In the genomic region with DNA sequence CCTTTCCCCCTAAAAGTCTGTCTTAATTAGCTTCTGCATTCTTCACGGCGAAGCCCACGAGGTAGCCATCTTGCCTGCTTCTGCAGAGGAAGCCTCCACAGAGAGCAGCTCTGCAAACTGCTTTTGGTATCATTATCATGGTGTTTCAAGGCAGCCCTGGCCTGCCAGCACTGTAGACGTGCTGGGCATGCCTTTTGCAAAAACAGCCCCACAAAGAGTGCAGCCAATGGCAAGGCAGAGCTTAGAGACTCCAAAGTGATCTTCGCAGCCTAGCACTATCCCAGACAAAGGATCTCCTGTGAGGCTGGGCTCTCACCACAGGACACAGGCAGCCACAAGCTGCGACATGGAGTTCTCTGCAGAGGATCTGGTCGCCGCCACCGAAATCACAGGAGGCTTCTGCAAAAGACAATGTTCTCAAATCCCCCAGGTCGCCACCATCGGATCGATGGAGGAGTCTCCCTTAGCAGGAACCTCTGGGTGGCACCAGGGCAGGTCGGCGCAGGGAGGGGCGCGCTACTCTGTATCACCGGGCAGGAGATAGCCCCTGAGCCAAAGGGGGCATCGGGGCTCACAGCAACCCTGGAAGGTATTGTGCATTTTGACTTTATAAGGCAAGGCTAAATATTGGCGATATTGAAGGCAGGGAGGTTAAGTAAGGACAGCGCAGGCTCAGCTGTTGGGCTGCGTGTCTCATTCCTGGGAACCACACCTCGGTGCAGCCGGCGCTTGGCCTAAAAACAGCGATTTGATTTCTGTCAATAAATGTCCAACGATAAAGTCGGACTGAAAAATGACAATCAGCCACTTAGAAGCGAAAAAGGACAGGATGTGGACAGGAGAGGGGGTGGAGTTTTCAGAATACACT, we compare ENCODE assay signal across 7 mouse cellular contexts. TPM values are rescaled to one million over a fixed set of nuclear protein-coding genes. Genes with fewer than 3 reads are reported as not detected.
DNase-seq lines count a peak whose midpoint lies in the region; ATAC-seq and TF ChIP-seq lines count a peak whose summit lies in the region.

No protein-coding gene starts in this region.

- TF ChIP-seq POLR2A in bone marrow, adult 2 months (IDR thresholded peaks at IDR 0.05; ENCODE audit: borderline replicate concordance, control insufficient read depth, low read depth, low read length), result no peak
- no peak for TF ChIP-seq POLR2A in kidney, adult 2 months (IDR thresholded peaks at IDR 0.05; ENCODE audit: low read depth, low read length)

- peak; percentile 95 for ATAC-seq in embryonic facial prominence, embryonic 13.5 days (ENCODE audit: insufficient number of reproducible peaks, insufficient read depth, low FRiP score, low TSS enrichment, low read depth)
- ATAC-seq in limb, embryonic 11.5 days (ENCODE audit: insufficient number of reproducible peaks, low FRiP score, low TSS enrichment, low read depth), result peak; percentile 92
- peak; percentile 99 for ATAC-seq in midbrain, embryonic 12.5 days (ENCODE audit: low FRiP score, low read depth)

- peaks cover 3% of the 10 kb centered on the region for H3K4me1 ChIP-seq in bone marrow, adult 2 months (ENCODE audit: control insufficient read depth, insufficient read depth, low read length)
- H3K4me1 ChIP-seq in embryonic facial prominence, embryonic 13.5 days, result peaks cover 25% of the 10 kb centered on the region
- H3K4me1 ChIP-seq in kidney, adult 2 months (ENCODE audit: control insufficient read depth, insufficient read depth, low read length), result no peaks in the 10 kb centered on the region
- H3K4me1 ChIP-seq in limb, embryonic 11.5 days (ENCODE audit: control insufficient read depth, insufficient read depth, low read length), result no peaks in the 10 kb centered on the region
- peaks cover 29% of the 10 kb centered on the region for H3K4me1 ChIP-seq in midbrain, embryonic 12.5 days

- TF ChIP-seq CTCF in bone marrow, adult 2 months (IDR thresholded peaks at IDR 0.05; ENCODE audit: control insufficient read depth, insufficient read depth, low read length), result no peak
- TF ChIP-seq CTCF in kidney, adult 2 months (conservative IDR thresholded peaks at IDR 0.05; ENCODE audit: insufficient read depth, insufficient read length, low read depth, low read length), result no peak

- peaks cover 3% of the 10 kb centered on the region; the same call in 1 of the 2 replicates for H3K9me3 ChIP-seq in embryonic facial prominence, embryonic 13.5 days
- H3K9me3 ChIP-seq in limb, embryonic 11.5 days (ENCODE audit: control insufficient read depth, low read length), result no peaks in the 10 kb centered on the region
- no peaks in the 10 kb centered on the region for H3K9me3 ChIP-seq in midbrain, embryonic 12.5 days

- H3K9ac ChIP-seq in embryonic facial prominence, embryonic 13.5 days, result peak overlapping the region; percentile 79
- H3K9ac ChIP-seq in limb, embryonic 11.5 days (ENCODE audit: low read length), result peak overlapping the region; percentile 68
- H3K9ac ChIP-seq in midbrain, embryonic 12.5 days (replicated peaks), result peak overlapping the region; percentile 71

- no peaks in the 10 kb centered on the region for H3K27me3 ChIP-seq in embryonic facial prominence, embryonic 13.5 days
- no peaks in the 10 kb centered on the region for H3K27me3 ChIP-seq in kidney, adult 2 months (replicated peaks; ENCODE audit: control insufficient read depth, insufficient read depth, low read length)
- no peaks in the 10 kb centered on the region for H3K27me3 ChIP-seq in limb, embryonic 11.5 days (ENCODE audit: control insufficient read depth, insufficient read depth, low read length)
- H3K27me3 ChIP-seq in midbrain, embryonic 12.5 days, result no peaks in the 10 kb centered on the region

- DNase-seq in heart, adult 8-10 months (ENCODE audit: low spot score), result peak; percentile 66
- peak; percentile 79 for DNase-seq in kidney, adult 2 months
- peak; percentile 85 for DNase-seq in limb, embryonic 11.5 days (ENCODE audit: low spot score)
- peak; percentile 4 for DNase-seq in spleen, adult 12 weeks (ENCODE audit: low spot score)

- no peak overlapping the region for H3K27ac ChIP-seq in bone marrow, adult 2 months (ENCODE audit: control insufficient read depth, insufficient read depth, low read depth, low read length, poor library complexity)
- H3K27ac ChIP-seq in embryonic facial prominence, embryonic 13.5 days, result peak overlapping the region; percentile 94
- H3K27ac ChIP-seq in kidney, adult 2 months (ENCODE audit: insufficient read depth, low read depth, low read length), result peak overlapping the region; percentile 17; the same call in 1 of the 2 replicates
- H3K27ac ChIP-seq in limb, embryonic 11.5 days (replicated peaks; ENCODE audit: low read depth, low read length), result peak overlapping the region; percentile 81
- H3K27ac ChIP-seq in midbrain, embryonic 12.5 days (replicated peaks), result peak overlapping the region; percentile 94

- peak overlapping the region; percentile 60 for H3K4me3 ChIP-seq in bone marrow, adult 2 months (replicated peaks; ENCODE audit: control insufficient read depth, low read depth, low read length)
- peak overlapping the region; percentile 54 for H3K4me3 ChIP-seq in embryonic facial prominence, embryonic 13.5 days
- H3K4me3 ChIP-seq in kidney, adult 2 months (ENCODE audit: insufficient read depth, low read depth, low read length), result peak overlapping the region; percentile 63
- peak overlapping the region; percentile 35 for H3K4me3 ChIP-seq in limb, embryonic 11.5 days (ENCODE audit: low read depth, low read length)
- peak overlapping the region; percentile 52 for H3K4me3 ChIP-seq in midbrain, embryonic 12.5 days

- H3K4me2 ChIP-seq in embryonic facial prominence, embryonic 13.5 days, result peak overlapping the region; percentile 85
- peak overlapping the region; percentile 76 for H3K4me2 ChIP-seq in limb, embryonic 11.5 days (ENCODE audit: low read depth, severe bottlenecking)
- H3K4me2 ChIP-seq in midbrain, embryonic 12.5 days (replicated peaks), result peak overlapping the region; percentile 67

- H3K36me3 ChIP-seq in embryonic facial prominence, embryonic 13.5 days, result peaks cover 8% of the 10 kb centered on the region
- no peaks in the 10 kb centered on the region for H3K36me3 ChIP-seq in kidney, adult 2 months (ENCODE audit: control insufficient read depth, insufficient read depth, low read length)
- no peaks in the 10 kb centered on the region; the same call in 1 of the 2 replicates for H3K36me3 ChIP-seq in limb, embryonic 11.5 days (ENCODE audit: control insufficient read depth, insufficient read depth, low read length)
- peaks cover 11% of the 10 kb centered on the region for H3K36me3 ChIP-seq in midbrain, embryonic 12.5 days

- WGBS in bone marrow, adult 2 months, result 5% methylated on average over 28 of the region's 28 CpGs
- 1% methylated on average over 28 of the region's 28 CpGs for WGBS in embryonic facial prominence, embryonic 13.5 days
- 3% methylated on average over 28 of the region's 28 CpGs for WGBS in kidney, adult 2 months
- WGBS in limb, embryonic 11.5 days, result 2% methylated on average over 28 of the region's 28 CpGs
- under 1% methylated on average over 28 of the region's 28 CpGs for WGBS in midbrain, embryonic 12.5 days

RNA-seq across cellular contexts. Expression of a gene that starts 43.4 kb away (rescaled TPM):
- 1.3 and 2.2 TPM in 2 replicates for polyA plus RNA-seq in bone marrow, adult 2 months (2011; ENCODE audit: insufficient read depth, insufficient read length, low replicate concordance, missing spikeins)
- 26.6 and 30.4 TPM in 2 replicates for polyA plus RNA-seq in embryonic facial prominence, embryonic 13.5 days (2015; fragmentation: Nextera tagmentation; extraction: Ambion mirVana)
- 1 to 10 TPM; 4.2 to 8.8 (median 6.8) TPM for total RNA-seq in heart, adult 8-10 months (2022)
- 1.4 and 1.7 TPM in 2 replicates for polyA plus RNA-seq in kidney, adult 2 months (2012; rRNA removed)
- 34.0 and 41.1 TPM in 2 replicates for polyA plus RNA-seq in limb, embryonic 11.5 days (2014; fragmentation: Nextera tagmentation; extraction: Ambion mirVana)
- 35.2 and 35.6 TPM in 2 replicates for polyA plus RNA-seq in midbrain, embryonic 12.5 days (2016; fragmentation: Nextera tagmentation; extraction: Ambion mirVana)

RNA-seq across cellular contexts. Expression of a gene that starts 55.0 kb away (rescaled TPM):
- polyA plus RNA-seq in bone marrow, adult 2 months (2011; ENCODE audit: insufficient read depth, insufficient read length, low replicate concordance, missing spikeins), result 5.6 and 7.3 TPM in 2 replicates
- 11.1 and 11.5 TPM in 2 replicates for polyA plus RNA-seq in embryonic facial prominence, embryonic 13.5 days (2015; fragmentation: Nextera tagmentation; extraction: Ambion mirVana)
- total RNA-seq in heart, adult 8-10 months (2022), result 10 to 100 TPM; 23.4 to 29.5 (median 23.9) TPM
- polyA plus RNA-seq in kidney, adult 2 months (2012; rRNA removed), result 105 and 143 TPM in 2 replicates
- polyA plus RNA-seq in limb, embryonic 11.5 days (2014; fragmentation: Nextera tagmentation; extraction: Ambion mirVana), result 10.7 and 12.2 TPM in 2 replicates
- 10.5 and 12.8 TPM in 2 replicates for polyA plus RNA-seq in midbrain, embryonic 12.5 days (2016; fragmentation: Nextera tagmentation; extraction: Ambion mirVana)

Comparison
In these comparisons a context has a peak if more than half of its experiments do, and no peak if none do; other contexts are left out.
1. DNase-seq: peak in every context shown above with its lines; median percentile 85 in limb, embryonic 11.5 days; 79 in kidney, adult 2 months; 66 in heart, adult 8-10 months; 4 in spleen, adult 12 weeks.